Mouse (Mus musculus): ENCODE results near the gene Nxph1.

Gene Nxph1

GRCm38 (mm10) chr6:9133589-9134279, 185.5 kb downstream of the Nxph1 start:
- DNase-seq (ENCODE audit: low spot score): no peak

- no peak for DNase-seq (ENCODE audit: low spot score)
Measured at GRCm38 (mm10) chr6:9147966-9148365, 199.7 kb downstream of the Nxph1 start.

GRCm38 (mm10) chr6:9149791-9150190, 201.6 kb downstream of the Nxph1 start:
- no peak for DNase-seq (ENCODE audit: low spot score)

- no peak for DNase-seq (ENCODE audit: low spot score)
Measured at GRCm38 (mm10) chr6:9159191-9159590, 211.0 kb downstream of the Nxph1 start.

GRCm38 (mm10) chr6:9182477-9182876, 234.2 kb downstream of the Nxph1 start:
- no peak for DNase-seq (ENCODE audit: low spot score)

- DNase-seq (ENCODE audit: low spot score): no peak
Measured at GRCm38 (mm10) chr6:9210730-9211129, 262.5 kb downstream of the Nxph1 start.

- no peak for DNase-seq (ENCODE audit: low spot score)
Measured at GRCm38 (mm10) chr6:9220724-9221453, 272.7 kb downstream of the Nxph1 start.

- no peak for DNase-seq (ENCODE audit: low spot score)
Measured at GRCm38 (mm10) chr6:9234802-9235201, 286.6 kb downstream of the Nxph1 start.

GRCm38 (mm10) chr6:9267998-9268397, 319.8 kb downstream of the Nxph1 start:
- DNase-seq (ENCODE audit: low spot score): no peak

Data from spleen, adult 12 weeks (tissue).